Mouse (Mus musculus) embryo, embryonic 10 days (tissue): Measurements from ENCODE around the gene Lmf2.

ENCODE experiments used
- DNase-seq: peaks from one replicate; pipeline ENCODE4 v3.0.0-alpha.2; 2015; ENCODE audit warnings: low spot score

Lmf2 gene

DNA sequence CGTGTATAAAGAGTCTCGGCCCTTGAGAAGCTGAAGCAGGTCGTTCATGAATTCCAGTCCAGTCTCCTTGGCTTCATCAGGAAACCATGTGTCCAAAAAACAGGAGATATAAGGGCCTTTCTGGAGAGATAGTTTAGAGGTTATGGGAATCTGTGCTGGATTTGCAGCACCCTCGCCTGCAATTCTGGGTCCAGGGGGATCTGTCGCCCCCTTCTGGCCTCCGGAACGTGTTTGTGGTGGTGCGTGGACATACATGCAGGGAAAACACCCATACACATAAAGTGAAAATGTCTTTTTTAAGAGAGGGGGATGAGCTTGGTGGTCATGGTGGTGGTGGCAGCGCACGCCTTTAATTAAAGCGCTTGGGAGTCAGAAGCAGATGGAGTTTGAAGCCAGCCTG is 39.3 kb downstream of the Lmf2 start:
- no peak for DNase-seq

DNA sequence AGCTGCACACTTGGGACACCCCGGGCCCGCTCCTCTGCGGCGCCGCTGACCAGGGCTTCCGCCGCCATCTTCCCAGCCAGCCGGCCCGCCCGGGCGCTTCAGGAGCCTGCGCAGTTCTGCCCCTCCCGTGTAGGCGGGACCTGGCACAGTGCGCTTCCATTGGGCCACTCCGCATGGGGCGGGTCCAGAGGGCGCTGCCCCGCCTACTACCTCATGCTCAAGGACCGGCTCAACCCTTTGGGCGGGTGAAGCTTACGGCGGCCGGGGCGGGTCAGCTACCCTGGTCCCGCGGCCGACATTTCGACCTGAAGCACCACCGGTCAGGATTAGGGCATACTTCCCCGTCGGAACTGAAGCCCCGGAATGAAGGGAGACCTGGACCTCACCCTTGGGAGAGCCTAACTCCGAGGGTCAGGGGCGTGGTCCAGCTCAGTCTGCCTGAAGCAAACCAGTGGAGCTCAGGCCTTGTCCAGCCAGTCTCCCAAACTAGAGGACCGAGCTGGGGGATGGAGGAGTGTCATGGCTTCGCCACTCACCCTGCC is 40.2 kb downstream of the Lmf2 start, which contains the start of gene Sbf1:
Gene Sbf1 (minus strand): TSS at position 122 of the 542 bp plus-strand sequence.
- DNase-seq, result peak; percentile 98

DNA sequence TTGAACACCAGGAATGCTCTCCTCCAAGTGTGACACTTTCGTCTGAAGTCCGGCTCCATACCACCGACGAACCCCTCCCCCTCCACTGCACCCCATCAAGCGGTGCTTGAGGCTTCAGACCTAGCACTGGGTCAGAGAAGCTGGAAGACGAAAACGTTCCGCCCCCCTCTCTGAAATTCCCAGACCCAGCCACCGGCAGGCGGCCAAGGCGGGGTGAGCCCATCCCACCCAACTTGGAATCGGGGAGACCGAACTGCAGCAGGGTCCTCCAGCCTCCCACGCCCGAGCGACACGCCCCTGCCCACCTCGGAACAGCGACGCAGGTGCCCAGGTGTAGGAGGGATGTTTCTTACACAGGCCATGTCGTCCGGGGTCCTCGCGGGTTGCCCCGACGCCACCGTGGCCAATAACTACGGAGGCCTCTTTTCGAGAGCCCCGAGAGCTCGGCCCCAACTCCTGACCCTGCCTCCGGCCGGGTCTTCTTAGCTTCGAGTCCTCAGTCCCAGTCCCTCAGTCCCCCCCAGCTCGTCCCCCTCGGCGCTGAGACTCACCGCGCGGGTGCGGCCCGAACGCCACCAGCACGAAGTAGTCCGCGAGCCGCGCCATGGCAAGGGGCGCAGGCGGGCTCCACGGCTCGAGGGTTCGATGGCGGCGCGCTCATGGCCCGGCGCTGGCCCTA is 40.8 kb downstream of the Lmf2 start:
- peak; percentile 25 for DNase-seq

DNA sequence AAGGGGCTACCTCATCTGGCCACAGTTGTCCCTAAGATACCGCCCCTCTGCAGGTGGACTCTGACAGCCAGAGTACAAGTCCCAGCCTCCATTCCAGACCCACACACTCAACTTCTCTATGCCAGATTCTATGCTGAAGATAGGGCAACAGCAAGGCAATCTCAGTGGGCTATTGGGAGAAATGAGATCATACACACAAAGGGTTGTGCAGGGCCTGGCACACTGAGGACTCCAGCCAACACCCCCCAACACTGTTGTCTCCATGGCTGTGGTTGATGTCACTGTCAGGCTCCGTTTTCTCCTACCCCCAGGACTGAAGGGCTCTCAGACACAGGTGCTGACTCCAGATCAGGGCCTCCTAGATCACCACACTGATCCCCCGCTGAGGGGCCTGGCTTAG is 41.4 kb downstream of the Lmf2 start:
- DNase-seq, result no peak

DNA sequence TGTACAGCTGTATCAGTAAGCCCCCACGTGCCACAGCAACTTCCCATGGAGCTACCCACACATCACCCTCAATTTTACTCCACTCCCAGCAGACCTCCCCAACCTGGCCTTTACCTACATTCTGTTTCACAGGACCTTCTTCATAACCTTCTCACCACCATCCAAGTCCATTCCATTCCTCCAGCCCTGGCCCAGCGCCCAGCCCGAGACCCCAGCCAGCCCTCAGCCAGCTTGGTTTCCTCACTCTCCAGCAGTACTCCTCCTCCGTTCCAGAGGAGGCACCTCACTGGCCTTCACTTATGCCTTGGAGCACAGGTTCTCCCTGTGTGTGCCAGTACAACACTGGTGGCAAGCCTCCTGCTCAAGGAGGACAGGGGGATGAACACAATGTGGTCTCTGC is 42.1 kb downstream of the Lmf2 start:
- no peak for DNase-seq

DNA sequence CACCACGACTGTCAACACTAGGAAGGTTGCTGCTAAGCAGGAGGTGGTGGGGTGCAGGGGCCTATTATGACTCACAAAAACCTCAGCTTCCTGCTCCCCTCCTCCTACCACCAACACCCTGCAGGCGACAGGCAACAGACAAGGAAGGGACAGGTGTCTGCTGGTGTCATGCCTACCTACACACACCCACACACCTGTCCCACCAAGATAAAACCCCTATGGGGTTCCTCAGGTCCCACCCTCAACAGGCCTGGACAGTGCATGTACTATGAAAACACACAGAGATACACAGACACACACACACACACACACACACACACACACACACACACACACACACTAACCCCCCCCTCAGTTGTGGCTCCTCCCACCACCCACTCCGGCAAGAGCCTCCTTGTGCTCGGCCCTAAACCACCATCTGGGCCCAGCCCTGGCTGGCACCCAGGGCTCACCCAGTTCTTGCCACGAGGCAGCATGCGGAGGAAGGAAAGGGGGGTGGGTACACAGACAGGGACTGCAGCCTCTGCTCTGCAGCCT is 45.4 kb downstream of the Lmf2 start:
- no peak for DNase-seq

DNA sequence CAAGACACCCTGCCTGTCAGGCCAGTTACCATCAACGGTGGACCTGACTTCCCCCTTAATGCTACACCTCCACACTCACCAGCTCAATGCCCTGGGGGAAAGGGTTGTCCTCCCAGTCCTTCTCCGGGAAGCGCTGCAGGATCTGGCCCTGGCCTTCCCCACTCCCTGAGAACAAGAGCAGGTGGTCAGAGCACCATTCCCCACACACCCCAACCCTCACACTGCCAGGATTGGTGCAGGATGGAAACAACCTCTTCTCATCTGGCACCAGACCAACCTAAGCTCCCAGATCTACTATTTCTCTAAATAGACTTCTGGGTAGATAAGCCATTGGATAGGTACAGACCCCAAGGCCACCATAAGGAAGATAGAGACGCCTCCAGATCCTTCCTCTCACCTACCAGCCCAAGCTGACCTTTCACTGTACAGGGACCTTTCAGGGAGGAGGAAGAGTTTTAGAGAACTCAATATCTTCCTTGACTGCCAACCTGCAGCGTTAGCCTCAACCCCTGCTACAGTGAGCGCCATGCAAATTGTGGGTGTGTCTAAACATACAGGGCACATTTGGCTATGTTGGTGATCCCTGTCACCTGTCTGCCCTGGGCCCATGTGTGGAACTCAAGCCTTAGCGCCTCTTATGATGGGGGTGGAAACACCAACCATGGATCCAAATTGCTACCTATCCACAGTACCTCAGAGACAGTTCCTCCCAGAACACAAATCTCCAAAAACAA is 46.9 kb downstream of the Lmf2 start:
- DNase-seq, result no peak

DNA sequence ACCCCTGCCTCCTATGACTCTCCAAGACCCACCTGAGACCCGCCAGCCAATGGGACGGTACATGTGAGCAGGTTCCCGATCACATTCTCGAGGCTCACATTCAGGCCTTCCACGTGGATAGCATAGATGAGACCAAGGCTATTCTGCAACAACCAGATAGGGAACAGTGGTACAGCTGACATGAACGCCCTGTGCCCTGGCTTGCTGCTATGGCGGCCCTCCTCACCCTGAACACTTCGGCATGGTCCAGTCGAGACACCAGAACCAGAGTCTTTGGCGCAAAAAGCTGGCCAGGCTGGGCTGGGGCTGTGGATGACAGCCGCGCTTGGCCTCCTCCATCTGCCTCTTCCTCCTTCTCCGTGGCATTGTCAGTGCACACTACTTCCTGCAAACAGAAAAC is 48.0 kb downstream of the Lmf2 start:
- DNase-seq, result no peak

DNA sequence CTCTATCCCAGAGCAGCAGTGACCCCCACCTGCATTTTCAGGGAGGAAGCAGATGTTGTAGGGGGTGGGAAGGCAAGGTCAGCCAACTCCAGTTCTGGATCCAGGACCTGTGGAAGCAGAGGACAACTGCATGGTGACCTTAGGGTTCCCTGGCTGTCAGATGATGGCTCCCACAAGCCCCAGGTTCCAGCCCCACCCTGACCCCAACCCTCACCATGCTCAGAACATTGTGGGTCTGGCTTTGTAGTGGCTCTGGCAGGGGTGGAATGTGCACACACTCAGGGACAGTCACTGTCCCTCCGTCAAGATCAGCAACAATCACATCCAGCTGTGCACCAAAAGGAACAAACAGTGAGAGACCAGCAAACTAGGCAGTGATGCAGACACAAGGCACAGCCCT is 49.5 kb downstream of the Lmf2 start:
- DNase-seq, result no peak
